Mouse (Mus musculus) urinary bladder, adult 18-20 months (tissue): Measurements from ENCODE around the gene AW146154.
A peak's percentile ranks its signal among the peaks of the same experiment; 100 is the strongest.
"Not testable (repeated sequence)": the region's sequence is repeated elsewhere in the genome, so short reads cannot be mapped to it uniquely, and the experiment has no call there.

Experiments used
- DNase-seq, 2 experiments: peaks; one replicate each; pipeline ENCODE4 v3.0.0; 2022; ENCODE audit warnings: low spot score in 2 of 2, mixed read lengths in 2 of 2

Gene AW146154

GRCm38 (mm10) chr7:41499389-41500049 lies at the start of gene AW146154, which contains the start of gene Gm20449:
TSS of gene AW146154 (minus strand) at chr7:41499890.
TSS of gene Gm20449 (minus strand) at chr7:41499417.
- peak; percentile 97 to 99 for DNase-seq

- no peak for DNase-seq
Measured at GRCm38 (mm10) chr7:41512672-41513071, 13.0 kb upstream of the AW146154 start.

GRCm38 (mm10) chr7:41512207-41512606 lies 12.5 kb upstream of the AW146154 start:
- no peak for DNase-seq

DNA sequence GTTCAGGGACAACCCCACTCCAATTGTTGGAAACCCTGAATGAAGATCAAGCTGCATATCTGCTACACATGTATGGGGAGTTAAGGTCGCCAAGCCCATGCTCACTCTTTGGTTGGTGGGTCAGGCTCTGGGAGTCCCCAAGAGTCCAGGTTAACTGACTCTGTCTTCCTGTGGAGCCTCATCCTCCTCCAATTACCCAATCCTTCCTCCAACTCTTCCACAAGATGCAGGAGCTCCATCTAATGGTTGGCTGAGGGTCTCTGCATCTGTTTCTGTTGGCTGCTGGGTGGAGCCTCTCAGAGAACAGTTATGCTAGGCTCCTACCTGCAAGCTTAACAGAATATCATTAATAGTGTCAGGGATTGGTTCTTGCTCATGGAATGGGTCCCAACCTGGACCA lies 2.7 kb upstream of the AW146154 start:
- DNase-seq, result no peak

- DNase-seq, result peak; percentile 34 to 67
Measured at GRCm38 (mm10) chr7:41500151-41500934, 653 bp upstream of the AW146154 start.

DNA sequence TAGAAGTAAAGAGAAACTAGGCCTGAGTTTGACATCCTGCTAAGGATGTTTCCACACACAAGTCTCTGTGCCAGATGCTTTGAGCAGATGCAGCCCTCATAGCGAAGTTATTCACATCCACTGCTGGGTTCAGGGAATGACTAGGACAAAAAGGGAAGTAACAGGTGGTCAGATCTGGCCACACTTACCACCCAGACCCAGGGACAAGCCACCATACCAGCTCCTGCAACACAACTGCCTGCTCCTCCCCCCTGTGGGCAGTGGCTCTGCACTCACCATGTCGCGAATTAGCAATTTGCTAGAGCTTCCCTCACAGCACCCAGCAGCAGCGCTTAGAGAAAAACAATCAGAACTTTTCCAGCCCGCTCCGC lies 687 bp downstream of the AW146154 start:
- not testable (repeated sequence) for DNase-seq

GRCm38 (mm10) chr7:41498464-41498863 lies 1.2 kb downstream of the AW146154 start:
- not testable (repeated sequence) for DNase-seq

DNA sequence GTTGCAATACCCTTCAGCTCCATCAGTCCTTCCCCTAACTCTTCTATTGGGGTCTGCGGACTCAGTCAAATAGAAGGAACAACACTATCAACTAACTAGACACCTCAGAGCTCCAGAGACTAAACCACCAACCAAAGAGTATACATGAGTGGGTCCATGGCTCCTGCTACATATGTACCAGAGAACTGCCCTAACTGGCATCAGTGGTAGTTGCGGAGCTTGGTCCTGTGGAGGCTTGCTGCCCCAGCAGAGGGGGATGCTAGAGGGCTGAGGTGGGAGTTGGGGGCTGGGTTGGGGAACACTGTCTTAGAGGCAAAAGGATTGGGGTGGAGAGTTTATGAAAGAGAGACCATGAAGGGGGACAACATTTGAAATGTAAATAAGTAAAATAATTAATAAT lies 1.8 kb downstream of the AW146154 start:
- DNase-seq, result no peak

DNA sequence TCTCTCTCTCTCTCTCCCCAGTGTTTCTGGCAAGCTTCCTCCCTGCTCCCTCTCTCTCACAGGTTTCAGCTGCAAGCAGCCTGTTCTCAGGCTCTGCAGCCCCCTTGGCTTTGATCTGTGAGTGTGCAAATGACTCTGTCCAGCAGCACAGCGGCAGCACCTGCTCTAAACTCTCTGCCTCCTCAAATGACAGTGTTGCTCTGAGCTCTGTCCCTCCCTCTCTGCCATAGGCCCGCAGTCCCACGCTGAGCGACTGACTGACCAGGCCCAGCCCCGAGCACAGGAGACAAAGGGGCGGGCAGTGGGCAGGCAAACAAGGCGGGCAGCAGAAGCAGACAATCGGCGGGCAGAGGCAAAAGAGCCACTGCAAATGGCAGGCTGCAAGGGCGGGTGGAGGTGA lies 47.8 kb downstream of the AW146154 start:
- DNase-seq, result no peak

DNA sequence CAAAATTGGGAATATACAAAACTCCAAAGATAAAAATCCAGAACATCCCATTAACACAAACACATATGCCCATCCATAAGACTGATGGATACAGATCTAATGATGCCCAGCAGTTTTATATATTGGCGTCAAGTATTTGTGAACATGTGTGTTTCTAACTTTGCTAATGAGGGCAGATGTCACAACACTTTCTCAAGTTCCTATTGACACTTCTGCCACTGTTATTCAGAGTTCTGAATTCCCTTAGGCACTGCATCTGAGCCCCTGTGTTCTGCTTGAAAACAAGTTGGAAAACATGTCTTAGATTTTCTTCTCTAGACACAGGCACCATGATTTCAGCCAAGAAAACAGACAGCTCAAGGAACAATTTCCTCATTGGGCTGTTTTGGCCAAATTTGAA lies 51.1 kb downstream of the AW146154 start, which contains the start of gene Vmn2r57:
Gene Vmn2r57, minus strand, starts transcription at position 101 of the 400 bp plus-strand sequence.
- not testable (repeated sequence) for DNase-seq
